Mouse (Mus musculus) layer of hippocampus, postnatal 36 days (tissue): Measurements from ENCODE around the gene Epor. TPM values are rescaled to one million over a fixed set of nuclear protein-coding genes. Genes with fewer than 3 reads are reported as not detected.

Experiments
- DNase-seq, 2 experiments: peaks; one replicate each; pipeline ENCODE4 v3.0.0; 2022
- total RNA-seq, 2 experiments: library from RNA; stranded (reverse); gene quantifications; 2 replicates each; pipeline ENCODE4 v1.2.3; 2021

The Epor gene
- total RNA-seq = 10 to 100 TPM in 1 of 2 experiments, 1 to 10 TPM in 1; 9.1 to 10.6 TPM

DNA sequence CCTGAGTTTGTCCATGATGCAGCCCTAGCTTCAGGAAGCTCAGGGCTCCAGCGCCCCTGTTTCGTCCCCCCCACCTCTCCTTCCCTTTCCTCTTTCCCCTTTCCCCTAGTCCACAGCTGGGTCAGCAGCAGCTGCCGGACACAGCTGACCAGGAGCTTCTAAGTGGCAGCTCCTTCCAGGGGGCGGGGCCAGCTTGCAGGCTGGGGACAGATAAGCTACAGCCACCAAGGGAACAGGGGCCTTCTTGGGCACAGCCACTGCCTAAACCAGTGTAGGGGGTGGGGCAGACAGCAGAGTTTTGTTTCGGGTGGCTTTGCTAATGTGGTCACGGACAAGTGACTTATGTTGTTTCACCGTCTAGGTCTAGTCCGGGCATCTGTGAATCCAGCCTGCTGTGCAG, at the start of gene Epor:
Gene Epor (minus strand): TSS at position 90 of the 400 bp plus-strand sequence.
- DNase-seq = no peak

- DNase-seq = no peak
Measured at GRCm38 (mm10) chr9:22012731-22013130, 49.4 kb upstream of the Epor start.

DNA sequence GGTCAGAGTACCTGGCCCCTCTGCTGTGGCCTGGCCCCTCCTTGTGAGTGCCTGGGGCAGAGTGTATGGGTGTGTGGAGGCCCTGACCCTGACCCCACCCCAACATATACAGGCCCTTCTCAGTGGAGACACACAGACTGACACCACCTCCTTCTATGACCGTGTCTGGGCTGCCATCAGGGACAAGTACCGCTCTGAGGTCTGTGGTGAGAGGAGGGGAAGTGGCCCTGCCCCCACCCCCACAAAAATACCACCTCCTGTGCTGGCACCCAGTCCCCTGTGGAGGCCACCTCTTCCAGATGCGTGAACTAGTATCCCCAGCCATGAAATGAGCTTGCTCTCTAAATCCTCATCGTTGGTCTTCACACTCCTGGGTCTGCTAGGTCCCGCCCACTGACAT, 47.7 kb upstream of the Epor start:
- no peak for DNase-seq

GRCm38 (mm10) chr9:22004546-22004945, 41.2 kb upstream of the Epor start:
- DNase-seq = no peak

GRCm38 (mm10) chr9:22003163-22003554, 39.9 kb upstream of the Epor start:
- peak in 1 of 2 experiments; percentile 58 for DNase-seq

- DNase-seq = peak; percentile 99 to 100
Measured at GRCm38 (mm10) chr9:22002194-22003162, 39.2 kb upstream of the Epor start, which contains the start of the genes Ccdc151 and Prkcsh. Gene Ccdc151 (minus strand): TSS chr9:22002634. Gene Prkcsh (plus strand): TSS chr9:22002806.

- DNase-seq = no peak
Measured at GRCm38 (mm10) chr9:22001633-22002032, 38.3 kb upstream of the Epor start.

GRCm38 (mm10) chr9:22000296-22000695, 37.0 kb upstream of the Epor start:
- DNase-seq = no peak

DNA sequence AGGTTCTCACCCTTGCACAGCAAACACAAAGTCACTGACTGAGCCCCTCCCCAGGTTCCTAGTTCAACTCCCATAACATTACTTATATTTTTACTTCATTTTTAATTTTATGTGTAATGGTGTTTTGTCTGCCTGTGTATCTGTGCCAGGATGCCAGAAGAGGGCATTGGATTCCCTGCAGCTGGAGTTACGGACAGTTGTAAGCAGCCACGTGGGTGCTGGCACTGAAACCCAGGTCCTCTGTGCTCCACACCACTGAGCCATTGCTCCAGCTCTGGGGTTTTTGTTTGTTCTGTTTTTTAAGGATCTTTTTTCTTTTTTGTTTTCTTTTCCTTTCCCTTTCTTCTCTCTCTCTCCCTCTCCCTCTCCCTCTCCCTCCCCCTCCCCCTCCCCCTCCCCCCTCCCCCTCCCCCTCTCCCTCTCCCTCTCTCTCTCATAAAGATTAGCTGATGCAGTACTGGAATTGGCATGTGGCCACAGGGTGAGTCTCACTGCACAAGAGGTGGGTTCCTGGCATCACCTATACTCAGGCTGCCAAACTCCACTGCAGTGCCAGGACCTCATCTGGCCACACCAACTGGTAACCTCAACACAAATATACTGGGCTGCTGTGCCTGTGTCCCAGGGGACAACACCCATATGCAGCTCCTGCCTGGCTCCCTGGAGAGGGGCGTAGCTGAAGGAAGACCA, 33.0 kb upstream of the Epor start:
- DNase-seq = no peak

- no peak for DNase-seq
Measured at GRCm38 (mm10) chr9:21992227-21992626, 28.9 kb upstream of the Epor start.

DNA sequence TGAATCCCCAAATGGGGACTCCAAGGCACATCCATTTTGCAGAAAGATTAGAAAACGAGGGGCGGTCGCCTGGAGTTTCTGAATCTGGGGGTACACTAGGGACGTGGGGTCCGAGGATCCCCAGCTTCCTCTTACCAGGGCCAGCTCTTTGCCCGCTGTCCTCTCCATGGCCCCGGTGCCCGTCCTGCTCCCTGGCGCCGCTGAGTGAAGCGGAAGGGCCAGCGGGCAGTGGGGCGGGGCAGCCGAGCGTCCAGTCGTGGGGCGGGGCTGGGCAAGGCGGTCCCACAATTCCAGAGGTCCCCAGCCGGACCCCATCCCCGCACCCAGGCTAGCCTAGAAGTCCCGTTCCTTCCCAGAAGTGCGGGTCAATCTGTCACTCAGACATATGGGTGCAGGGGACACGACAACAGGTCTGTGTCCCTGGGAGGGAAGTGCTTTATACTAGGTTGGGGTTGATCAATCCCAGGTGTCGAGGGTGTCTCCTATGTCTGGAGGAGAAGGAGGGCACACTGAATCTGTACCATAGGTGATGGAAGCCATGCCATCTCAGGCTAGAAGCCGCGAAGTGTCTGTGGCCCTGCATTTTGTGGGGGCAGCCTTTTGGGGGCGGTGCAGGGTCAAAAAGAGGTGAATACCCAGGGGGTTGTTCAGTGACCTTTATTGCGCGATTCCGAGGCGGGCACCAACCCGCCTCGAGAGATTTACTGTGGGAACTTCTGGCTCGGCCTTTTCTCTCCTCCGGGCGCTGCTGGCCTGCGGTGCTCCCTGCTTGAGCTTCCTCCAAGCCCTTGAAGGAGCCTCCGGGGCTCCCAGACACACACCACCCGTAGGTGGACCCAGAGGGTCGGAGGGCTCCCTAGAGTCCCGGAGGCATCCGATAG, 26.2 kb upstream of the Epor start, which contains the start of gene Rgl3:
Gene Rgl3 (minus strand): TSS at position 217 of the 881 bp plus-strand sequence.
- no peak for DNase-seq

GRCm38 (mm10) chr9:21988421-21989101, 25.3 kb upstream of the Epor start:
- no peak for DNase-seq

- no peak for DNase-seq
Measured at GRCm38 (mm10) chr9:21987592-21988342, 24.5 kb upstream of the Epor start.

DNA sequence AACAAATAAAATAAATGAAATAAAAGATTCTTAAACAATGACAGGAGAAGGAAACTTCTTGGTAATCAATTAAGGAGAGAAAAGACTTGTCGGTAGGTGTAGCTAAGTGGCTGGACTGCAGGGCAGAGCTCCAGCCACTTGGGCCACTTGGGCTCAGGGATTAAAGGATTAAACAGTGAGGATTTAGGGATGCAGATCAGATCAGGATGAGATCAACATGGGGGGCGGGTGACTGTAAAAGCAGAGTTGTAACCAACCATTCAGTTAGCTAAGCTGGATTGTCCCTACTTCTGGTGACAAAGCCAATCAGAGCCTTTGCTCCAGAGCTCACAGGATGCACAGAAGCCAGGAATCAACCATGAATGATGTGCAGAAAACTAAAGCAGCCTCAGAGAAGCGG, 20.6 kb upstream of the Epor start:
- no peak for DNase-seq

- no peak for DNase-seq
Measured at GRCm38 (mm10) chr9:21978398-21979128, 15.3 kb upstream of the Epor start.

GRCm38 (mm10) chr9:21977972-21978371, 14.7 kb upstream of the Epor start:
- no peak for DNase-seq

DNA sequence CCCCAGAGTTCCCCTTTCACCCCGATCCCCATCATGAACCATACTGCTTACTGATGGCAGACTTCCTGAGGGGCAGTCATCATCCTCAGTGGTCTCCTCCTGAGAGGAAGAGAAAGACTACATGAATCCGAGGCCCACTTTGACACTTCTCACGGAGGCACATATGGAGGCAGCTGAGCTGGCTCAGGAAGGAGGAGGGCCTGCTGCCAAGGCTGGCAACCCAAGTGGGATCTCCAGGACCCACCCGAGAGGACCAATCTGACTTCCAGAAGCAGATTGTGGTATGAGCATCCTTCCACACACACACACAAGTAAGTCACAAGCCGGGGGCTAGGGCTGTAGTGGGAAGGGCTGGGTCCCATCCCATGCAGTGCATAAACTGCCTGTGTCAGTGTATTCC, 14.0 kb upstream of the Epor start:
- no peak for DNase-seq

- DNase-seq = no peak
Measured at GRCm38 (mm10) chr9:21976626-21977175, 13.4 kb upstream of the Epor start.

DNA sequence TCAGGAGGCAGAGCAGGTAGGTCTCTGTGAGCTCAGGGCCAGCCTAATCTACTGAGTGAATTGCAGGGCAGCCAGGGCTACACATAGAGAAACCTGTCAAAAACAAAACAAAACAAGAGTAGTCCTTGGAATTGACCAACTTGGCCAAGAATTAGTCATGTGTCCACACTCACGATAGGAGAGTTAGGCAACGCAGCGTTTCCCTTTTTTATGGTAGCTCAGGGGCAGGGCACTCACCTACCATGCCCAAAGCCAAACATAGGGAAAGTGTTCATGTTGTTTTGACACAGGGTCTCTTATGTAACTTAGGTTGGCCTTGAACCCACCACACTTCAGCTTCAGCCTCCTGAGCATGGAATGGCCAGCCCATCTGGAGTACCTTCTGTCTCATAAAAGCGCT, 6.0 kb upstream of the Epor start:
- DNase-seq = no peak

- no peak for DNase-seq
Measured at GRCm38 (mm10) chr9:21968883-21969282, 5.6 kb upstream of the Epor start.
